Mouse (Mus musculus): Measurements from ENCODE around the gene Olfr988. TPM values are rescaled to one million over a fixed set of nuclear protein-coding genes. Genes with fewer than 3 reads are reported as not detected.
"Not testable (repeated sequence)": the region's sequence is repeated elsewhere in the genome, so short reads cannot be mapped to it uniquely, and the experiment has no call there.

Gene Olfr988
- not detected for polyA plus RNA-seq (2017; shearing (Covaris generic))

DNA sequence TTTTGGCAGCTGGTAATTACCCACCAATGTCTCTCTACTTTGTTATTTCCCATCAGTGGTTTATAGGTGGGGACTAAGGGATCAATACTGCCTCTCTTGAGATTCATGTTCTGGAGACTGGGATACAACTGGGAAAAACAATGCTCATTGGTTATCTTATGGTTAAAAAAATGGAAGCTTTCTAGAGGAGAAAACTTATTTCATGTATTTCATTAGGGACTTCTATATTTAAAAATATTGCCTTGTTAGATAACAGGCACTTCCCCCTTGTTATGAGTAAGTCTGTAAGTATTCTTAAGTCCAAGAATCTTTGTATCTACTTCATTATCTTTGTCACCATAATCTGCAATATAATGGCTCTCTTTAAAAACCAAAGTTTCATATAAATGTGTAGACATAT, at the start of gene Olfr988:
Gene Olfr988 (minus strand): TSS at position 101 of the 400 bp plus-strand sequence.
- ATAC-seq = not testable (repeated sequence)

DNA sequence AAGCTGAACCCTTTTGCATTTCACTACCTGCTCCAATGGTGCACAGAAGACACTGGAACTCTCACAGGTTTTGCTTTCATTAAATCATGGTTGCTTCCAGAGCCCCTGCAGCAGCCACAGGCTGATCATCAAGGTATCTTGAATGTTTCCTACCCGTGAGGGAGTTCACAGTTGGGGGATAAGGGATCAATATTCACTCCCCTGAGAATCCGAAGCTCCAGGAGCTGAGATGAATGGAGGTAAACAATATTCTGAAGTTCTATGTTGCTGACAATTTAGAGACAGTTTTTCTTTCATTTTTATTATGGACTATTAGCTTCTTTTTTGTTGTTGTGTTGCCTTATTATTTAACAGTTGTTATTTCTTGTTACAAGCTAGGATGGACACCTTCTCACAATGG, 46.3 kb upstream of the Olfr988 start, which contains the start of gene Olfr992:
Gene Olfr992 (minus strand): TSS at position 101 of the 400 bp plus-strand sequence.
- no peak for ATAC-seq

GRCm38 (mm10) chr2:85339972-85340371, 23.1 kb downstream of the Olfr988 start:
- ATAC-seq = no peak

DNA sequence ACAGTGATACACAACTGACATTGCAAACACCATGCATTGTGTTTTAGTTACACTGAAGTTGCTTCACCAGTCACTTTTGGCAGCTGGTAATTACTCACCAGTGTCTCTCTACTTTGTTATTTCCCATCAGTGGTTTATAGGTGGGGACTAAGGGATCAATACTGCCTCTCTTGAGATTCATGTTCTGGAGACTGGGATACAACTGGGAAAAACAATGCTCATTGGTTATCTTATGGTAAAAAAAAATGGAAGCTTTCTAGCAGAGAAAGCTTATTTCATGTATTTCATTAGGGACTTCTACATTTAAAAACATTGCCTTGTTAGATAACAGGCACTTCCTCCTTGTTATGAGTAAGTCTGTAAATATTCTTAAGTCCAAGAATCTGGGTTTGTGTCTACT, 23.8 kb downstream of the Olfr988 start, which contains the start of gene Olfr987:
Gene Olfr987 (minus strand): TSS at position 101 of the 400 bp plus-strand sequence.
- not testable (repeated sequence) for ATAC-seq

DNA sequence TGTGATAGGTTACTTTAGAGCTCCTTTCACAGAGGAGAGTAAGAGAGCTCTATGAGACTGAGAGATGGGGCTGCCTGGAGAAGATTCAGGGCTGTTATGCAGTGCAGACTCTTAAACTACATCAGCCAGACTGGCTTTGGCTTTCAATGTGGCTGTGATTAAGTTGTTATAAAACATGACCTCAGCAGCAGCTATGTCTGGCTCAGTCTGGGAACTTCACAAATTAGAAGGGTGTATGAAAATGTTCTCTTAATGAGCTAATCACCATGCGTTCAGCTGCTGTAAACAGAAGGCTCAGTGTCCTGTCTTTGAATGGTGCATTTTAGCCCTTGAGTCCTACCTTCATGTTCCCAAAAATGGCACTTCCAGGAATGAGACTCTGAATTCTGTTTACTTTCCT, 43.9 kb downstream of the Olfr988 start:
- no peak for ATAC-seq

Other genes starting within 250 kb of the Olfr988 start
- not detected for gene Aplnr, start 227.0 kb downstream of the Olfr988 start, polyA plus RNA-seq (2017; shearing (Covaris generic))
- gene Lrrc55, start 166.0 kb downstream of the Olfr988 start, polyA plus RNA-seq (2017; shearing (Covaris generic)) = not detected
- not detected for gene Olfr987, start 23.9 kb downstream of the Olfr988 start, polyA plus RNA-seq (2017; shearing (Covaris generic))
- gene Olfr992, start 46.2 kb upstream of the Olfr988 start, polyA plus RNA-seq (2017; shearing (Covaris generic)) = not detected
- gene Olfr993, start 51.6 kb upstream of the Olfr988 start, polyA plus RNA-seq (2017; shearing (Covaris generic)) = not detected
- gene Olfr994, start 73.2 kb upstream of the Olfr988 start, polyA plus RNA-seq (2017; shearing (Covaris generic)) = not detected
- not detected for gene Olfr995, start 80.4 kb upstream of the Olfr988 start, polyA plus RNA-seq (2017; shearing (Covaris generic))
- not detected for gene 4833423E24Rik, start 155.8 kb upstream of the Olfr988 start, polyA plus RNA-seq (2017; shearing (Covaris generic))
- gene Olfr996, start 216.0 kb upstream of the Olfr988 start, polyA plus RNA-seq (2017; shearing (Covaris generic)) = not detected
- not detected for gene Olfr998, start 225.7 kb upstream of the Olfr988 start, polyA plus RNA-seq (2017; shearing (Covaris generic))
- not detected for gene Olfr1000, start 248.7 kb upstream of the Olfr988 start, polyA plus RNA-seq (2017; shearing (Covaris generic))